Mouse (Mus musculus): ENCODE measurements at regions not wholly inside any gene's neighbourhood (a gene's known extent, or its start where the extent isn't known, plus 50 kb on each side); places are given as distances from the start of the nearest gene placed in this dataset.

DNA sequence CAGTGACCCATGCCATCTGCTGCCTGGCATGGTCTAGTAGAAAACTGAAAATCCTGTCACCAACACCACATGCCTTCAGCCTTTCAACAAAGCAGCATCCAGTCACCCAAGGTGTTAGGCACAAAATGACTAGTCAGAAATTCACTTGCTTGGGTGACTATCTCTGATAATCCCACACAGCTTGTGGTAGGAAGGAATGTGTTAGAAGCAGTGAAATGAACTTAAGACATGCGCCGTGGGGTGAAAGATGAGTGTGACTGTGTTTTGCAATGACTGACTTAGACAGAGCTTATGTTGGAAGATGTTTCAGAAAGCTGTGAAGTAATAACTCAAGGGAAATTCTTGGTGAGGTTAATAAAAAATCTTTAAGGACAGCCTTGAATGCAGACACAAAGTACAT lies 51.6 kb upstream of the BC052040 start:
- no peak for TF ChIP-seq POLR2A (IDR thresholded peaks at IDR 0.05; ENCODE audit: low read depth, low read length)
- no peak for TF ChIP-seq CTCF (conservative IDR thresholded peaks at IDR 0.05; ENCODE audit: insufficient read depth, insufficient read length, low read depth, low read length)
